Mouse (Mus musculus) intestine, embryonic 15.5 days (tissue): ENCODE measurements around the gene Usp22. TPM values are rescaled to one million over a fixed set of nuclear protein-coding genes. Genes with fewer than 3 reads are reported as not detected.
"Not testable (repeated sequence)": the region's sequence is repeated elsewhere in the genome, so short reads cannot be mapped to it uniquely, and the experiment has no call there.

Experiments
- ATAC-seq: fragments of 200-750 bp; cut with Nextera tagmentation; 2 replicates; pipeline ENCODE4 v1.8.0; 2017; ENCODE audit warnings: moderate TSS enrichment, moderate library complexity
- H3K27ac ChIP-seq: fragments of 300-500 bp; sonication (generic); 2 replicates; pipeline ENCODE4 v1.5.1; 2015; ENCODE audit warnings: mild to moderate bottlenecking, inconsistent platforms
- H3K27me3 ChIP-seq: fragments of 300-500 bp; sonication (generic); replicated peaks from 2 replicates; pipeline ENCODE4 v1.6.1; 2015; ENCODE audit warnings: inconsistent platforms
- H3K36me3 ChIP-seq: fragments of 300-500 bp; sonication (generic); 2 replicates; pipeline ENCODE4 v1.6.1; 2015; ENCODE audit warnings: inconsistent platforms
- H3K4me1 ChIP-seq: fragments of 300-500 bp; sonication (generic); replicated peaks from 2 replicates; pipeline ENCODE4 v1.6.1; 2015; ENCODE audit warnings: inconsistent platforms
- H3K4me2 ChIP-seq: fragments of 300-500 bp; sonication (generic); replicated peaks from 2 replicates; pipeline ENCODE4 v1.6.1; 2015; ENCODE audit warnings: mild to moderate bottlenecking, inconsistent platforms
- H3K4me3 ChIP-seq: fragments of 300-500 bp; sonication (generic); replicated peaks from 2 replicates; pipeline ENCODE4 v1.5.1; 2015; ENCODE audit warnings: inconsistent platforms
- H3K9ac ChIP-seq: fragments of 300-500 bp; sonication (generic); 2 replicates; pipeline ENCODE4 v1.6.1; 2015; ENCODE audit warnings: inconsistent platforms
- H3K9me3 ChIP-seq: fragments of 300-500 bp; sonication (generic); 2 replicates; pipeline ENCODE4 v1.6.1; 2016; ENCODE audit warnings: inconsistent platforms
- whole genome bisulfite sequencing: fragments of 180-500 bp; shearing (Covaris S2); methylation state at CpG from one replicate; pipeline ENCODE4 v1.1.7; 2015; 5-methylcytosine and 5-hydroxymethylcytosine counted together
- polyA plus RNA-seq: library from polyadenylated mRNA; unstranded; fragments of >200 nt; fragmentation: Nextera tagmentation; extraction: Ambion mirVana; gene quantifications from 2 replicates; pipeline ENCODE4 v1.2.1, GENCODE M21; 2015

Usp22 gene
- polyA plus RNA-seq, 1 experiment from 2014 or later, result 98.6 TPM

DNA sequence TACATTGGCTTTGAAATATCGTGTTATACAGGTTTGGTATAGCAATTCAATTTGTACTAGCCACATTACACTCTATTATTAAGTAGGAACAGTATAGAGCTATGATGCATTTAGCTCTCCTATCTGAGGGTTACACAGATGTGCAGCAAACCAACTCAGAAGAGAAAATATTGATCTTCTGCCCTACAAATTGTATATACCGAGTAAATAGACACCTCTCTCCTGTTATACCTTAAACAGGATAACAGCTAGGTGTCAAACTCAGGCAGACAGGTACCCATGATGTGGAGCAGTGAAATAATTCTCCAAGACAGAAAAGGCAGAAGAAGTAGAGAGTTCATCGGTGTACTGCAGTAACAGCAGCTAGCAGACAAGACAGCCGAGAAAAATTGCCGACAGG lies 923 bp upstream of the Usp22 start:
- no peaks in the 10 kb centered on the region for H3K9me3 ChIP-seq
- ATAC-seq, result no peak
- H3K4me3 ChIP-seq, result no peak overlapping the region
- no peak overlapping the region for H3K9ac ChIP-seq
- H3K27me3 ChIP-seq, result no peaks in the 10 kb centered on the region
- H3K36me3 ChIP-seq, result no peaks in the 10 kb centered on the region
- H3K4me2 ChIP-seq, result peak overlapping the region; percentile 54
- no peak overlapping the region for H3K27ac ChIP-seq
- 74% methylated on average over 5 of the region's 5 CpGs for WGBS
- peaks cover 6% of the 10 kb centered on the region; the same call in 1 of the 2 replicates for H3K4me1 ChIP-seq

GRCm38 (mm10) chr11:61174291-61174820 lies 499 bp downstream of the Usp22 start:
- peak overlapping the region; percentile 97 for H3K27ac ChIP-seq
- WGBS, result under 1% methylated on average over 28 of the region's 28 CpGs
- peak overlapping the region; percentile 80 for H3K4me3 ChIP-seq

GRCm38 (mm10) chr11:61173477-61173876 lies 1.4 kb downstream of the Usp22 start:
- H3K27ac ChIP-seq, result not testable (repeated sequence)

More at GRCm38 (mm10) chr11:61174291-61174820, 499 bp downstream of the Usp22 start:
- Histone ChIP-seq H3K9ac (peak overlapping the region; percentile 97), H3K4me1 (peaks cover 9% of the 10 kb centered on the region), H3K9me3 (no peaks in the 10 kb centered on the region), H3K4me2 (peak overlapping the region; percentile 70), H3K27me3 (no peaks in the 10 kb centered on the region), H3K36me3 (no peaks in the 10 kb centered on the region)
- peak; percentile 44 for ATAC-seq

GRCm38 (mm10) chr11:61170184-61170583 lies 4.7 kb downstream of the Usp22 start:
- 67% methylated on average over 5 of the region's 5 CpGs for WGBS
- H3K4me1 ChIP-seq, result peaks cover 15% of the 10 kb centered on the region
- no peaks in the 10 kb centered on the region for H3K9me3 ChIP-seq
- no peak overlapping the region for H3K27ac ChIP-seq
- H3K9ac ChIP-seq, result no peak overlapping the region
- H3K4me2 ChIP-seq, result no peak overlapping the region
- no peak for ATAC-seq
- H3K27me3 ChIP-seq, result no peaks in the 10 kb centered on the region
- peaks cover 20% of the 10 kb centered on the region; the same call in 1 of the 2 replicates for H3K36me3 ChIP-seq
- H3K4me3 ChIP-seq, result no peak overlapping the region

More at GRCm38 (mm10) chr11:61173477-61173876, 1.4 kb downstream of the Usp22 start:
- not testable (repeated sequence) for H3K36me3 ChIP-seq, H3K9me3 ChIP-seq, H3K27me3 ChIP-seq, ATAC-seq
- WGBS, result 41% methylated on average over 15 of the region's 15 CpGs
- Histone ChIP-seq H3K4me2 (peak overlapping the region; percentile 70), H3K9ac (0 out of 2 replicates have a peak overlapping the region, but pooled peaks have one; percentile 8), H3K4me1 (peaks cover 12% of the 10 kb centered on the region), H3K4me3 (peak overlapping the region; percentile 80)

DNA sequence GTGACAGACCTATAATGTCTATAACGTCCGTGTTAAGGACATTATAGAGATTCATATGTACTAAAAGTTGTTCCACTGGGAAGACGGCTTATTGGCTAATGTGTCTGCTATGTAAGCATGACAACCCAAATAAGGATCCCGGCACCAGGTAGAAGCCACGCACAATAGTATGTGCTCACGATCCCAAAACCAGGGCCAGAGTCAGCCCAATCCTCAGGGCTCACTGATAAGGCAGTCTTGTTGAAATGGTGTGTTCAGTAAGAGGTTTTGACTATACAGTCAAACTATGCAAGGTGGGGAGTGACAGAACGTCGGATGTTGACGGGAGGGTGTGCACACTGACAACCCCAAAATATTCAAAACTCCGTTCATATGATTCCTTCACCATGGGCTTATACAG lies 10.0 kb downstream of the Usp22 start:
- no peak for ATAC-seq
- H3K27me3 ChIP-seq, result no peaks in the 10 kb centered on the region

DNA sequence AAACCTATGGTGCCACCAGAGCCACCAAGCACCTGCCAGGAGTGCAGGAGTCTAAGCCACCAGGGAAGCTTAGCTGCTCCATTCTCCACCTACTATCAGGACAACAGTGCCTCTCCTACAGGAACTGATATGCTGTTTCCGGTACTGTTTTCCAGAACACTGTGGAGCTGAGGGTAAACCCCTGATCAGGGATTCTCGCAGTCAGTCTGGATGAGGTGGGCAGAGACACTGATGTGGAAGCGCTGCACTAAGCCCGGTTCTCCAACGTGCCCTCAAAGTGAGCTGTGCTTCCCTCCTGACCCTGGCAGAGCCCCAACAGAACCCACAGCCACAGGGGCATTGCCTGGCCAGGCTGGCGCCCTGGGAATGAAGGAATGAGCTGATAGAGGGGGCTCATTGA lies 10.5 kb downstream of the Usp22 start:
- WGBS, result 89% methylated on average over 6 of the region's 6 CpGs
- H3K36me3 ChIP-seq, result peaks cover 65% of the 10 kb centered on the region

More for the DNA sequence above, 10.0 kb downstream of the Usp22 start:
- H3K27ac ChIP-seq, result no peak overlapping the region
- no peak overlapping the region for H3K4me3 ChIP-seq
- H3K9me3 ChIP-seq, result no peaks in the 10 kb centered on the region
- H3K9ac ChIP-seq, result no peak overlapping the region
- peaks cover 60% of the 10 kb centered on the region for H3K36me3 ChIP-seq
- no peak overlapping the region for H3K4me2 ChIP-seq
- WGBS, result 90% methylated on average over 10 of the region's 10 CpGs
- H3K4me1 ChIP-seq, result peaks cover 6% of the 10 kb centered on the region; the same call in 1 of the 2 replicates

GRCm38 (mm10) chr11:61163341-61163740 lies 11.5 kb downstream of the Usp22 start:
- H3K4me2 ChIP-seq, result no peak overlapping the region
- H3K9ac ChIP-seq, result no peak overlapping the region
- H3K9me3 ChIP-seq, result no peaks in the 10 kb centered on the region
- H3K36me3 ChIP-seq, result peaks cover 72% of the 10 kb centered on the region
- H3K4me3 ChIP-seq, result no peak overlapping the region
- 0 out of 2 replicates have a peak, but pooled peaks cover 3% of the 10 kb centered on the region for H3K4me1 ChIP-seq
- ATAC-seq, result no peak
- 91% methylated on average over 3 of the region's 3 CpGs for WGBS
- H3K27me3 ChIP-seq, result no peaks in the 10 kb centered on the region
- no peak overlapping the region for H3K27ac ChIP-seq

More for the DNA sequence above, 10.5 kb downstream of the Usp22 start:
- Histone ChIP-seq H3K4me3 (no peak overlapping the region), H3K9ac (no peak overlapping the region), H3K27ac (no peak overlapping the region), H3K9me3 (no peaks in the 10 kb centered on the region), H3K4me2 (no peak overlapping the region), H3K4me1 (peaks cover 6% of the 10 kb centered on the region; the same call in 1 of the 2 replicates), H3K27me3 (no peaks in the 10 kb centered on the region)
- no peak for ATAC-seq

DNA sequence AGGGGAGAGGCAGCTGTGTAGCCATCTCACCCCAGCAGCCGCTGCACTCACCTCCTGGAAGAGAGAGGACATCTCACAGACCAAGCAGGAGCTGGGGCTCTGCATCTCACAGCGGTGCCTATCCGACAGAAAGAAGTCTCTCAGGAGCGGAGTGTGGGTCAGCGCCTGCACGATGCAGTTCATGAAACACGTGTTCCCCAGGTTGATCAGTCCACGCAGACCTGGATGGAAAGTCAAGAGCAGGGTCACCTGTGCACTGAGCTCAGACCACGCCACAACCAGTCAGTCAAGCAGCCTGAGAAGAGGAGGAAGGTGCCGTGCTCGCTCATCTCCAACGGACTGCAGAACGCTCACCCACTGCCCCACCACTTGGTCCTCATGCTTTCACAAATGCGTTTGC lies 12.1 kb downstream of the Usp22 start:
- Histone ChIP-seq H3K4me1 (0 out of 2 replicates have a peak, but pooled peaks cover 1% of the 10 kb centered on the region), H3K9ac (no peak overlapping the region), H3K4me3 (no peak overlapping the region), H3K27me3 (no peaks in the 10 kb centered on the region), H3K4me2 (no peak overlapping the region), H3K36me3 (peaks cover 74% of the 10 kb centered on the region), H3K27ac (no peak overlapping the region), H3K9me3 (no peaks in the 10 kb centered on the region)
- 96% methylated on average over 14 of the region's 14 CpGs for WGBS
- ATAC-seq, result no peak

- Histone ChIP-seq H3K4me3 (no peak overlapping the region), H3K9me3 (no peaks in the 10 kb centered on the region), H3K4me1 (no peaks in the 10 kb centered on the region), H3K27me3 (no peaks in the 10 kb centered on the region), H3K36me3 (peaks cover 76% of the 10 kb centered on the region), H3K27ac (no peak overlapping the region), H3K9ac (no peak overlapping the region), H3K4me2 (no peak overlapping the region)
- WGBS, result 93% methylated on average over 13 of the region's 13 CpGs
- no peak for ATAC-seq
Observed at GRCm38 (mm10) chr11:61161121-61161520, 13.7 kb downstream of the Usp22 start.

DNA sequence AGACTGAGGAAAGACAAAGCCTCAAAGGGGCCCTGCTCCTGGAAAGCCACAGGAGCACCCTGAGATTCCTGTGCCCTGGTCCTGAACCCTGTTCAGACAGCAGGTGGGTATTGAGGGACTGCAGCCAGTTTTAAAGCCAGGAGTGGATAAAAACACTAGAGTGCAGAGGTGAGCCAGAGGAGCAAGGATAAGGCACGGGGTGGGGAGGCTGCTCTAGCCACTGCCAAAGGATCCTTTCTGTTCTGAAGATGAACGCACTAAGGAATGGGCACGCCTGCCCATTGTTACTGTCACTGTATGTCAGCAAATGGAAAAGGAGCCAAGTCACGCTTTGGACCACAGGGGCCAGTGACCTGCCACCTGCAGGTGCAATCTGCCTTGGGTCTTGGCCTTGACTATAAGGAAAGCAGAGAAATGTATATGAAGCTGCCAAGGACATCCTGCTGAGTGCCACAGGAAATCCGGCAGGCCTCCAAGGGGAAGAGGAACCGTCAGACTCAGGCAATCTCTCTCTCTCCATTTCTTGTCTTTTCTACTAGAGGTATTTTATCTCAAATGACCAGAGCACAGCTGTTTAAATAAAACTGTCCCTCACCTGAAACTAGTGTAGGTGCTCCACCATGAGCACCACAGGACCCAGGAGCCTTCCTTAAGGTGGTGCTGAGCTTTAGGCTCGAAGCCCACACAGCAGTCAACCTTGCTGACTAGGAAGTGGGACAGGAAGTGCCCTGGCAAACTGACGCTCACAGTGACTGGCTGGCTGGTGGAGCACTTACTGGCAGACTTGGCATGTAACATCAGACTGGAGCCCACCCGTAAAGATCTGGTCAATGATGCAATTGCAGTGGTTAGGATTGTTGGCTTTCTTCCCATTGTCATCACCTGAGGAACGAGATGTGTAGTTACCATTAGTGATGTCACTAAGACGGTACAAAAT lies 14.8 kb downstream of the Usp22 start:
- no peaks in the 10 kb centered on the region for H3K4me1 ChIP-seq
- peaks cover 76% of the 10 kb centered on the region for H3K36me3 ChIP-seq
- no peak overlapping the region for H3K27ac ChIP-seq

GRCm38 (mm10) chr11:61158141-61158540 lies 16.7 kb downstream of the Usp22 start:
- H3K4me2 ChIP-seq, result no peak overlapping the region
- no peaks in the 10 kb centered on the region for H3K4me1 ChIP-seq
- no peak overlapping the region for H3K4me3 ChIP-seq
- H3K9me3 ChIP-seq, result no peaks in the 10 kb centered on the region
- ATAC-seq, result no peak
- H3K9ac ChIP-seq, result no peak overlapping the region
- WGBS, result 77% methylated on average over 3 of the region's 3 CpGs
- H3K27ac ChIP-seq, result no peak overlapping the region
- H3K27me3 ChIP-seq, result no peaks in the 10 kb centered on the region
- H3K36me3 ChIP-seq, result peaks cover 81% of the 10 kb centered on the region

More for the DNA sequence above, 14.8 kb downstream of the Usp22 start:
- H3K9ac ChIP-seq, result no peak overlapping the region
- H3K4me3 ChIP-seq, result no peak overlapping the region
- WGBS, result 79% methylated on average over 11 of the region's 11 CpGs
- H3K9me3 ChIP-seq, result no peaks in the 10 kb centered on the region
- H3K27me3 ChIP-seq, result no peaks in the 10 kb centered on the region
- ATAC-seq, result no peak
- no peak overlapping the region for H3K4me2 ChIP-seq

- whole genome bisulfite sequencing, result 77% methylated on average over 2 of the region's 2 CpGs
- no peak overlapping the region for H3K9ac ChIP-seq
- H3K36me3 ChIP-seq, result peaks cover 74% of the 10 kb centered on the region
- no peaks in the 10 kb centered on the region for H3K9me3 ChIP-seq
- no peak for ATAC-seq
- no peaks in the 10 kb centered on the region for H3K27me3 ChIP-seq
- no peak overlapping the region for H3K4me2 ChIP-seq
- no peak overlapping the region for H3K27ac ChIP-seq
- H3K4me3 ChIP-seq, result no peak overlapping the region
- no peaks in the 10 kb centered on the region for H3K4me1 ChIP-seq
Observed at GRCm38 (mm10) chr11:61155727-61156126, 19.1 kb downstream of the Usp22 start.
